Mouse (Mus musculus): Measurements from ENCODE around the gene Slc27a4. TPM values are rescaled to one million over a fixed set of nuclear protein-coding genes. Genes with fewer than 3 reads are reported as not detected.

Gene Slc27a4
- polyA plus RNA-seq, 1 experiment from 2014 or later: 31.8 TPM

GRCm38 (mm10) chr2:29849841-29850480 is 47.5 kb downstream of the Slc27a4 start:
- H3K4me1 ChIP-seq (replicated peaks): peaks cover 10% of the 10 kb centered on the region
- H3K9ac ChIP-seq: no peak overlapping the region
- peaks cover 3% of the 10 kb centered on the region; the same call in 1 of the 2 replicates for H3K36me3 ChIP-seq
- no peak overlapping the region for H3K4me2 ChIP-seq (replicated peaks)
- 43% methylated on average over 5 of the region's 5 CpGs for WGBS
- H3K9me3 ChIP-seq: no peaks in the 10 kb centered on the region
- H3K27me3 ChIP-seq (replicated peaks): peaks cover 23% of the 10 kb centered on the region
- H3K27ac ChIP-seq: no peak overlapping the region
- H3K4me3 ChIP-seq (replicated peaks): no peak overlapping the region
- no peak for ATAC-seq

- Histone ChIP-seq H3K4me3 (replicated peaks) (no peak overlapping the region), H3K4me1 (replicated peaks) (no peaks in the 10 kb centered on the region), H3K9me3 (no peaks in the 10 kb centered on the region), H3K4me2 (replicated peaks) (no peak overlapping the region), H3K9ac (no peak overlapping the region), H3K36me3 (no peaks in the 10 kb centered on the region), H3K27ac (no peak overlapping the region), H3K27me3 (replicated peaks) (peaks cover 6% of the 10 kb centered on the region; the same call in 1 of the 2 replicates)
- 59% methylated on average over 4 of the region's 4 CpGs for WGBS
- no peak for ATAC-seq
Measured at GRCm38 (mm10) chr2:29852957-29853485, 50.6 kb downstream of the Slc27a4 start.

- Histone ChIP-seq H3K36me3 (no peaks in the 10 kb centered on the region), H3K27me3 (replicated peaks) (peaks cover 6% of the 10 kb centered on the region; the same call in 1 of the 2 replicates), H3K9me3 (no peaks in the 10 kb centered on the region), H3K9ac (no peak overlapping the region), H3K4me1 (replicated peaks) (no peaks in the 10 kb centered on the region), H3K27ac (no peak overlapping the region), H3K4me3 (replicated peaks) (no peak overlapping the region), H3K4me2 (replicated peaks) (no peak overlapping the region)
- WGBS: 60% methylated on average over 5 of the region's 5 CpGs
- ATAC-seq: no peak
Measured at GRCm38 (mm10) chr2:29853736-29854135, 51.3 kb downstream of the Slc27a4 start.

GRCm38 (mm10) chr2:29855585-29856210 is 53.3 kb downstream of the Slc27a4 start:
- H3K27ac ChIP-seq: no peak overlapping the region
- no peaks in the 10 kb centered on the region for H3K36me3 ChIP-seq
- no peak for ATAC-seq
- H3K4me3 ChIP-seq (replicated peaks): no peak overlapping the region
- H3K9ac ChIP-seq: no peak overlapping the region
- H3K9me3 ChIP-seq: no peaks in the 10 kb centered on the region
- no peak overlapping the region for H3K4me2 ChIP-seq (replicated peaks)
- no peaks in the 10 kb centered on the region for H3K4me1 ChIP-seq (replicated peaks)
- WGBS: 74% methylated on average over 10 of the region's 10 CpGs
- peaks cover 6% of the 10 kb centered on the region; the same call in 1 of the 2 replicates for H3K27me3 ChIP-seq (replicated peaks)

- H3K36me3 ChIP-seq: no peaks in the 10 kb centered on the region
- no peak overlapping the region for H3K4me3 ChIP-seq (replicated peaks)
- no peak overlapping the region for H3K4me2 ChIP-seq (replicated peaks)
- no peak for ATAC-seq
- peaks cover 6% of the 10 kb centered on the region; the same call in 1 of the 2 replicates for H3K27me3 ChIP-seq (replicated peaks)
- H3K9me3 ChIP-seq: no peaks in the 10 kb centered on the region
- H3K9ac ChIP-seq: no peak overlapping the region
- no peak overlapping the region for H3K27ac ChIP-seq
- WGBS: 28% methylated on average over 19 of the region's 19 CpGs
- no peaks in the 10 kb centered on the region for H3K4me1 ChIP-seq (replicated peaks)
Measured at GRCm38 (mm10) chr2:29856451-29857260, 54.2 kb downstream of the Slc27a4 start.

GRCm38 (mm10) chr2:29857341-29857740 is 54.9 kb downstream of the Slc27a4 start:
- Histone ChIP-seq H3K9ac (no peak overlapping the region), H3K27ac (no peak overlapping the region), H3K4me1 (replicated peaks) (no peaks in the 10 kb centered on the region), H3K36me3 (no peaks in the 10 kb centered on the region), H3K4me2 (replicated peaks) (no peak overlapping the region), H3K9me3 (no peaks in the 10 kb centered on the region), H3K27me3 (replicated peaks) (peaks cover 6% of the 10 kb centered on the region; the same call in 1 of the 2 replicates), H3K4me3 (replicated peaks) (no peak overlapping the region)
- no peak for ATAC-seq
- WGBS: 33% methylated on average over 2 of the region's 2 CpGs

GRCm38 (mm10) chr2:29857967-29858366 is 55.5 kb downstream of the Slc27a4 start:
- no peak overlapping the region for H3K9ac ChIP-seq
- H3K9me3 ChIP-seq: no peaks in the 10 kb centered on the region
- H3K4me2 ChIP-seq (replicated peaks): no peak overlapping the region
- H3K36me3 ChIP-seq: no peaks in the 10 kb centered on the region
- ATAC-seq: no peak
- no peak overlapping the region for H3K4me3 ChIP-seq (replicated peaks)
- no peak overlapping the region for H3K27ac ChIP-seq
- H3K27me3 ChIP-seq (replicated peaks): peaks cover 6% of the 10 kb centered on the region; the same call in 1 of the 2 replicates
- WGBS: 69% methylated on average over 5 of the region's 5 CpGs
- H3K4me1 ChIP-seq (replicated peaks): no peaks in the 10 kb centered on the region

GRCm38 (mm10) chr2:29858748-29859473 is 56.5 kb downstream of the Slc27a4 start:
- WGBS: 9% methylated on average over 5 of the region's 5 CpGs

GRCm38 (mm10) chr2:29865125-29865524 is 62.7 kb downstream of the Slc27a4 start:
- no peak overlapping the region for H3K27ac ChIP-seq
- H3K27me3 ChIP-seq (replicated peaks): no peaks in the 10 kb centered on the region
- no peak for ATAC-seq
- no peak overlapping the region for H3K9ac ChIP-seq
- no peak overlapping the region for H3K4me3 ChIP-seq (replicated peaks)
- WGBS: 70% methylated on average over 4 of the region's 4 CpGs
- no peaks in the 10 kb centered on the region for H3K36me3 ChIP-seq
- H3K4me2 ChIP-seq (replicated peaks): no peak overlapping the region
- peaks cover 6% of the 10 kb centered on the region for H3K4me1 ChIP-seq (replicated peaks)
- H3K9me3 ChIP-seq: no peaks in the 10 kb centered on the region

More at GRCm38 (mm10) chr2:29858748-29859473, 56.5 kb downstream of the Slc27a4 start:
- Histone ChIP-seq H3K27me3 (replicated peaks) (peaks cover 6% of the 10 kb centered on the region; the same call in 1 of the 2 replicates), H3K4me1 (replicated peaks) (no peaks in the 10 kb centered on the region), H3K9ac (no peak overlapping the region), H3K27ac (no peak overlapping the region), H3K36me3 (no peaks in the 10 kb centered on the region), H3K9me3 (no peaks in the 10 kb centered on the region), H3K4me3 (replicated peaks) (no peak overlapping the region), H3K4me2 (replicated peaks) (no peak overlapping the region)
- no peak for ATAC-seq

All from intestine, embryonic 15.5 days (tissue).